Mouse (Mus musculus): Measurements from ENCODE around the gene Ccdc181.

GRCm38 (mm10) chr1:164321408-164321807 is 46.0 kb downstream of the Ccdc181 start:
- no peak for TF ChIP-seq CTCF (conservative IDR thresholded peaks at IDR 0.05; ENCODE audit: low read length)
- no peak for TF ChIP-seq NANOG (IDR thresholded peaks at IDR 0.05; ENCODE audit: borderline replicate concordance, low read length)
